Mouse (Mus musculus): ENCODE data around the gene Med28. TPM values are rescaled to one million over a fixed set of nuclear protein-coding genes. Genes with fewer than 3 reads are reported as not detected.

Gene Med28
- polyA plus RNA-seq, 1 experiment from 2014 or later: 192 TPM

- Histone ChIP-seq H3K4me3 (ENCODE audit: low read depth, low read length) (no peak overlapping the region), H3K9me3 (replicated peaks; ENCODE audit: control insufficient read depth, low read length) (no peaks in the 10 kb centered on the region), H3K36me3 (ENCODE audit: control insufficient read depth, insufficient read depth, low read length) (peaks cover 8% of the 10 kb centered on the region; the same call in 1 of the 2 replicates), H3K4me1 (ENCODE audit: control insufficient read depth, insufficient read depth, low read length) (peaks cover 10% of the 10 kb centered on the region), H3K4me2 (no peak overlapping the region), H3K9ac (ENCODE audit: low read depth, low read length) (no peak overlapping the region), H3K27ac (ENCODE audit: low read depth, low read length) (no peak overlapping the region), H3K27me3 (ENCODE audit: control insufficient read depth, insufficient read depth, low read length) (no peaks in the 10 kb centered on the region; the same call in 1 of the 2 replicates)
- ATAC-seq (replicated peaks; ENCODE audit: insufficient number of reproducible peaks, low FRiP score, low TSS enrichment): no peak
Observed at GRCm38 (mm10) chr5:45496042-45496441, 24.0 kb upstream of the Med28 start.

DNA sequence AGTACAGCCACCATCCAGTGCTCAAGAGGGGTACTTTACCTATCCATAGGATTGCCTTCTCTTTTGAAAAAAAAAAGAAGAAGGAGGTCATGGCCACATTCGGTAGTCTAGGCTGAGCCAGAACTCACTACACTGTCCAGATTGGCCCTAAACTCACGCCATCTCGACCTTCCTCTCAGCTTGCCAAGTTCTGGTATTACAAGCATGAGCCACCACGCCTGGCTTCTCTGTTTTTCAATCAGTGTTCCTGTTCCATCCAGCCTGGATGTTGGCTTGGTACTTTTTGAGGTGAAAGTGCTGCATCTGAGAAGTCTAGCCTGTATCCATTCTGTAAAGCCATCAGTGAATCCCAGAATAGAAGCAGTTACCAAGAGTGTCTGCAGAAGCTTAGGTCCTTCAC, 23.6 kb upstream of the Med28 start:
- no peak overlapping the region for H3K27ac ChIP-seq (ENCODE audit: low read depth, low read length)
- no peak overlapping the region for H3K4me2 ChIP-seq
- H3K36me3 ChIP-seq (ENCODE audit: control insufficient read depth, insufficient read depth, low read length): peaks cover 11% of the 10 kb centered on the region
- H3K4me1 ChIP-seq (ENCODE audit: control insufficient read depth, insufficient read depth, low read length): peaks cover 10% of the 10 kb centered on the region
- no peak overlapping the region for H3K9ac ChIP-seq (ENCODE audit: low read depth, low read length)
- no peak overlapping the region for H3K4me3 ChIP-seq (ENCODE audit: low read depth, low read length)
- 85% methylated on average over 4 of the region's 4 CpGs for WGBS (ENCODE audit: insufficient replicate concordance)
- no peak for ATAC-seq (replicated peaks; ENCODE audit: insufficient number of reproducible peaks, low FRiP score, low TSS enrichment)
- H3K27me3 ChIP-seq (ENCODE audit: control insufficient read depth, insufficient read depth, low read length): no peaks in the 10 kb centered on the region; the same call in 1 of the 2 replicates
- no peaks in the 10 kb centered on the region for H3K9me3 ChIP-seq (replicated peaks; ENCODE audit: control insufficient read depth, low read length)

DNA sequence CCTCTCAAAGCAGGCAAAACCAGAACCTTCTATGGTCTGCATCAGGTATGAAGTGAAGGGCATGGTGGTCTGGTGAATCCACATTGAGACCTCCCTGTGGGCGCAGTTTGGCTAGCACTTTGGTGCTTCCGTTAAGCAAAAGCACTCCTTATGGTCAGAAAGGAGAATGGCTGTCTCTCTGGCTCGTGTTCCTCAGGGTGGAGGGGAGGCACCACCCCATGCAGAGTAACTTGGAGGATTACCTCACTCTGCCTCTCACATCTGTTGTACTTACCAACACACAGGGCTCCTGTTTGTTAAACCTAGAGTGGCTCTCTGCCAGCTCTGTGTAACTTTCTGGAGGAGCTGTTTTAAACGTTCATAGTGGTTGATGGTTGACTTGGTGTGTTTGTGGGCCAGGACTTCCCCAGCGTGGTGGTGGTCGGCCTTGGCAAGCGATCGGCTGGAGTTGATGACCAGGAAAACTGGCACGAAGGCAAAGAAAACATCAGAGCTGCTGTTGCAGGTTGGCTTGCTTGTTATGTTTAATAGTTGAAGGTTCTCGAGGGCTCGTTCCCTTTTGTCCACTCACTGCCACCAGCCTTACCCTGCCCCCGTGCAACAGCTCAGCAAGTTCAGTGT, 23.0 kb upstream of the Med28 start:
- H3K9me3 ChIP-seq (replicated peaks; ENCODE audit: control insufficient read depth, low read length): no peaks in the 10 kb centered on the region
- peaks cover 14% of the 10 kb centered on the region for H3K36me3 ChIP-seq (ENCODE audit: control insufficient read depth, insufficient read depth, low read length)
- H3K9ac ChIP-seq (ENCODE audit: low read depth, low read length): no peak overlapping the region
- WGBS (ENCODE audit: insufficient replicate concordance): 83% methylated on average over 12 of the region's 12 CpGs
- no peaks in the 10 kb centered on the region; the same call in 1 of the 2 replicates for H3K27me3 ChIP-seq (ENCODE audit: control insufficient read depth, insufficient read depth, low read length)
- no peak overlapping the region for H3K4me2 ChIP-seq
- no peak overlapping the region for H3K27ac ChIP-seq (ENCODE audit: low read depth, low read length)
- H3K4me1 ChIP-seq (ENCODE audit: control insufficient read depth, insufficient read depth, low read length): peaks cover 10% of the 10 kb centered on the region
- H3K4me3 ChIP-seq (ENCODE audit: low read depth, low read length): no peak overlapping the region
- ATAC-seq (replicated peaks; ENCODE audit: insufficient number of reproducible peaks, low FRiP score, low TSS enrichment): no peak

DNA sequence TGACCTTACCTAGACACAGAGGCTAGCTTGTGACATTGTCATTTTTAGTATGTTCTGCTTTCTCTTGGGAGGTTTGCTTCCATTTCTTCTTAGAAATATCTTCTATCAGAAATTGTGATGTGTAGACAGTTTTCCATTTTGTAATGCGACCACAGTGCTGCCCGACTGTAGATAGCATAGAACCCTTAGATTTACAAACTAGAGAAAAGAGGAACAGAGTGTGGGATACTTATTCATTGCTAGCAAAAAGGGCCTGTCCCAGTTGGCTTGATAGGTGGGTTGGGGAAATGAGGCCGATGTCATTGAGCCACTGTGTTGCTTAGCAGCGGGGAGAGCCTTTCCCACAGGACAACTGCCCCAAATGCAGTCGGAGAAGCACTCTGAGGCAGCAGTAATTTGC, 22.5 kb upstream of the Med28 start:
- Histone ChIP-seq H3K4me1 (ENCODE audit: control insufficient read depth, insufficient read depth, low read length) (peaks cover 10% of the 10 kb centered on the region), H3K4me3 (ENCODE audit: low read depth, low read length) (no peak overlapping the region), H3K27ac (ENCODE audit: low read depth, low read length) (no peak overlapping the region), H3K36me3 (ENCODE audit: control insufficient read depth, insufficient read depth, low read length) (peaks cover 14% of the 10 kb centered on the region), H3K27me3 (ENCODE audit: control insufficient read depth, insufficient read depth, low read length) (no peaks in the 10 kb centered on the region; the same call in 1 of the 2 replicates), H3K4me2 (no peak overlapping the region), H3K9ac (ENCODE audit: low read depth, low read length) (no peak overlapping the region), H3K9me3 (replicated peaks; ENCODE audit: control insufficient read depth, low read length) (no peaks in the 10 kb centered on the region)
- no peak for ATAC-seq (replicated peaks; ENCODE audit: insufficient number of reproducible peaks, low FRiP score, low TSS enrichment)
- WGBS (ENCODE audit: insufficient replicate concordance): 92% methylated on average over 5 of the region's 5 CpGs

GRCm38 (mm10) chr5:45510071-45510470, 10.0 kb upstream of the Med28 start:
- H3K9me3 ChIP-seq (replicated peaks; ENCODE audit: control insufficient read depth, low read length): no peaks in the 10 kb centered on the region
- no peaks in the 10 kb centered on the region for H3K4me1 ChIP-seq (ENCODE audit: control insufficient read depth, insufficient read depth, low read length)
- no peaks in the 10 kb centered on the region for H3K27me3 ChIP-seq (ENCODE audit: control insufficient read depth, insufficient read depth, low read length)
- no peak overlapping the region for H3K4me2 ChIP-seq
- WGBS (ENCODE audit: insufficient replicate concordance): 85% methylated on average over 7 of the region's 7 CpGs
- no peak overlapping the region for H3K9ac ChIP-seq (ENCODE audit: low read depth, low read length)
- peaks cover 25% of the 10 kb centered on the region for H3K36me3 ChIP-seq (ENCODE audit: control insufficient read depth, insufficient read depth, low read length)
- ATAC-seq (replicated peaks; ENCODE audit: insufficient number of reproducible peaks, low FRiP score, low TSS enrichment): no peak
- H3K27ac ChIP-seq (ENCODE audit: low read depth, low read length): no peak overlapping the region
- H3K4me3 ChIP-seq (ENCODE audit: low read depth, low read length): no peak overlapping the region

- 86% methylated on average over 6 of the region's 6 CpGs for WGBS (ENCODE audit: insufficient replicate concordance)
- H3K4me2 ChIP-seq: no peak overlapping the region
- peaks cover 10% of the 10 kb centered on the region for H3K36me3 ChIP-seq (ENCODE audit: control insufficient read depth, insufficient read depth, low read length)
- H3K27ac ChIP-seq (ENCODE audit: low read depth, low read length): no peak overlapping the region
- H3K9ac ChIP-seq (ENCODE audit: low read depth, low read length): no peak overlapping the region
- no peak for ATAC-seq (replicated peaks; ENCODE audit: insufficient number of reproducible peaks, low FRiP score, low TSS enrichment)
- H3K4me1 ChIP-seq (ENCODE audit: control insufficient read depth, insufficient read depth, low read length): no peaks in the 10 kb centered on the region
- H3K27me3 ChIP-seq (ENCODE audit: control insufficient read depth, insufficient read depth, low read length): no peaks in the 10 kb centered on the region
- H3K4me3 ChIP-seq (ENCODE audit: low read depth, low read length): no peak overlapping the region
- no peaks in the 10 kb centered on the region for H3K9me3 ChIP-seq (replicated peaks; ENCODE audit: control insufficient read depth, low read length)
Observed at GRCm38 (mm10) chr5:45512908-45513307, 7.1 kb upstream of the Med28 start.

GRCm38 (mm10) chr5:45513511-45513910, 6.5 kb upstream of the Med28 start:
- 87% methylated on average over 2 of the region's 2 CpGs for WGBS (ENCODE audit: insufficient replicate concordance)

GRCm38 (mm10) chr5:45514599-45514998, 5.4 kb upstream of the Med28 start:
- no peak for ATAC-seq (replicated peaks; ENCODE audit: insufficient number of reproducible peaks, low FRiP score, low TSS enrichment)
- H3K9ac ChIP-seq (ENCODE audit: low read depth, low read length): no peak overlapping the region
- no peaks in the 10 kb centered on the region for H3K27me3 ChIP-seq (ENCODE audit: control insufficient read depth, insufficient read depth, low read length)
- H3K36me3 ChIP-seq (ENCODE audit: control insufficient read depth, insufficient read depth, low read length): peaks cover 7% of the 10 kb centered on the region
- no peak overlapping the region for H3K4me3 ChIP-seq (ENCODE audit: low read depth, low read length)
- no peaks in the 10 kb centered on the region; the same call in 1 of the 2 replicates for H3K4me1 ChIP-seq (ENCODE audit: control insufficient read depth, insufficient read depth, low read length)
- 67% methylated on average over 1 of the region's 1 CpGs for WGBS (ENCODE audit: insufficient replicate concordance)
- H3K4me2 ChIP-seq: no peak overlapping the region
- no peaks in the 10 kb centered on the region for H3K9me3 ChIP-seq (replicated peaks; ENCODE audit: control insufficient read depth, low read length)
- no peak overlapping the region for H3K27ac ChIP-seq (ENCODE audit: low read depth, low read length)

More at GRCm38 (mm10) chr5:45513511-45513910, 6.5 kb upstream of the Med28 start:
- H3K4me3 ChIP-seq (ENCODE audit: low read depth, low read length): no peak overlapping the region
- H3K9me3 ChIP-seq (replicated peaks; ENCODE audit: control insufficient read depth, low read length): no peaks in the 10 kb centered on the region
- no peak overlapping the region for H3K27ac ChIP-seq (ENCODE audit: low read depth, low read length)
- H3K36me3 ChIP-seq (ENCODE audit: control insufficient read depth, insufficient read depth, low read length): peaks cover 10% of the 10 kb centered on the region
- no peak overlapping the region for H3K4me2 ChIP-seq
- H3K4me1 ChIP-seq (ENCODE audit: control insufficient read depth, insufficient read depth, low read length): no peaks in the 10 kb centered on the region
- H3K27me3 ChIP-seq (ENCODE audit: control insufficient read depth, insufficient read depth, low read length): no peaks in the 10 kb centered on the region
- no peak overlapping the region for H3K9ac ChIP-seq (ENCODE audit: low read depth, low read length)
- no peak for ATAC-seq (replicated peaks; ENCODE audit: insufficient number of reproducible peaks, low FRiP score, low TSS enrichment)

DNA sequence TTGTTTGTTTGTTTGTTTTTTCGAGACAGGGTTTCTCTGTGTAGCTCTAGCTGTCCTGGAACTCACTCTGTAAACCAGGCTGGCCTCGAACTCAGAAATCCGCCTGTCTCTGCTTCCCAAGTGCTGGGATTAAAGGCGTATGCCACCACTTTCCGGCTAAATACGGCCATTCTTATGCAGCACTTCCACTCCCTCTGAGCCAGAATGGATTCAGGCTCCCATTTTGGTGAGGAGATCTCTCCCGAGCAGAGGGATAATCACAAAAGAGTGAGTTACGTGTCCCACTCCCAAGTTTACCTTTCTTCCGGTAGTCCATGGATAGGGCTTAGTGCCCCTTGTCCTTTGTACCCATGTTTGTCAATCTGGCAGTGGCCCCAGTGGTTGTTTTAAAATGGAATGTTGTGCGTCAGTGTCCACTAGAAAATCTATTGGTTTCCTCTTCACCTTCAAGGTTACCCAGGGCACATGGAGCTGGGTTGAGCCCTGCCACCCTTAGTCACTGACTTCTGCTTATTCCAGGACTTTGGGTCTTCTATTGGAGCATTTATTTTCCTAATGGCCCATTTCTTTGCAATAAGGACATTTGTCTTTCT, 4.8 kb upstream of the Med28 start:
- WGBS (ENCODE audit: insufficient replicate concordance): 86% methylated on average over 10 of the region's 10 CpGs
- Histone ChIP-seq H3K4me1 (ENCODE audit: control insufficient read depth, insufficient read depth, low read length) (no peaks in the 10 kb centered on the region; the same call in 1 of the 2 replicates), H3K4me3 (ENCODE audit: low read depth, low read length) (no peak overlapping the region), H3K4me2 (no peak overlapping the region), H3K9ac (ENCODE audit: low read depth, low read length) (no peak overlapping the region), H3K27ac (ENCODE audit: low read depth, low read length) (no peak overlapping the region), H3K27me3 (ENCODE audit: control insufficient read depth, insufficient read depth, low read length) (no peaks in the 10 kb centered on the region), H3K9me3 (replicated peaks; ENCODE audit: control insufficient read depth, low read length) (no peaks in the 10 kb centered on the region), H3K36me3 (ENCODE audit: control insufficient read depth, insufficient read depth, low read length) (peaks cover 2% of the 10 kb centered on the region)
- no peak for ATAC-seq (replicated peaks; ENCODE audit: insufficient number of reproducible peaks, low FRiP score, low TSS enrichment)
